Mouse (Mus musculus) gastrocnemius, postnatal 14 days (tissue): ENCODE results near the gene Cdh10. TPM values are rescaled to one million over a fixed set of nuclear protein-coding genes. Genes with fewer than 3 reads are reported as not detected.

Experiments
- DNase-seq: peaks from one replicate; pipeline ENCODE4 v3.0.0; 2021; ENCODE audit warnings: mixed read lengths
- intact Hi-C: fragments of 180-260 bp; cut with DNase I; formaldehyde crosslinking; loops from one replicate; pipeline ENCODE4 v1.15.1; 2025; ENCODE audit warnings: low total_unique reads
- long read RNA-seq, 2 experiments: library from polyadenylated mRNA; stranded (forward); transcript quantifications; one replicate each; pipeline ENCODE4 v2.0.0; 2021
- total RNA-seq, 2 experiments: library from RNA; stranded (reverse); gene quantifications; 2 replicates each; pipeline ENCODE4 v1.2.3; 2021

The Cdh10 gene
- under 1 TPM in 1 of 2 experiments, not detected in 1; 0.18 TPM for total RNA-seq
- long read RNA-seq, experiment 1 = 0 reads
- long read RNA-seq, experiment 2, partial matches to known transcripts = 0 of 1 reads
- long read RNA-seq, experiment 2, other reads (novel, unspliced or antisense) = 1 of 1 reads

DNA sequence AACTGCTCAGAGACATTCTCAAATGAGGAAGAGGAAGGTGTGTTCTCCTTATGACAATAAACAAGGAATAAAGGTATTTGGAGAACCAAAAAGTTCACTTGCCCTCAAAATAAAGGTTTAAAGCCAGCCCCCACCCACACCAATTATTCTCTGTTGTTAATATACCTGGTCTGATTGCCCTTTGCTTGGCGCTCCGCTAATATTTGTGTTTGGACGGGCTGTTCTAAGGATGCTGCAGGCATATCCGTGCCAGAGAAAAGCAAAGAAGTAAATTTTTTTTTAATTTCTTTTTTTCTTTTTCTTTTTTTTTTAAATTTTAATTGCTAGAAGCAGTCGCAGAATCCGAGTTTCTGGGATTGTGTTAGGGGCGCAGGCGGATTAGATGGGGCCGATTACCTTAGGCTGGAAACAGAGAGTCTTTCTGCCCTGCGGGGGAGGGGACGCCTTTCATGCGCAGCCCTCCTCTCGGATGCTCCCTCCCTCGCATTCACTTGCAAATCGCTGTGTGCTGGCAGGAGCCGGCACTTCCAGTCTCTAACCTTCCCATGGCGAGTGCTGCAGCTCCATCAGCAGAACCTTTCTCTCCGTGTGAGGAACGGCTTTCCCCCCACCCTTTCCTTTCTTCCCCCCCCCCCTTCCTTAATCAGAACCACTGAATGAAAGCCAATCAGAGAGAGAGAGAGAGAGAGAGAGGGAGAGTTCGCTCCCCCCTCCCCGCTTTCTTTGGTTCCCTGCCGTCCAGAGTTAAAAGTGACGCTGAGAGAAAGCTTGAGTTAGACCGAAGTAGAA, at the start of gene Cdh10:
Cdh10 (plus strand) TSS at position 763 of the 789 bp plus-strand sequence.
- DNase-seq = no peak
- intact Hi-C loops = no loop called here

DNA sequence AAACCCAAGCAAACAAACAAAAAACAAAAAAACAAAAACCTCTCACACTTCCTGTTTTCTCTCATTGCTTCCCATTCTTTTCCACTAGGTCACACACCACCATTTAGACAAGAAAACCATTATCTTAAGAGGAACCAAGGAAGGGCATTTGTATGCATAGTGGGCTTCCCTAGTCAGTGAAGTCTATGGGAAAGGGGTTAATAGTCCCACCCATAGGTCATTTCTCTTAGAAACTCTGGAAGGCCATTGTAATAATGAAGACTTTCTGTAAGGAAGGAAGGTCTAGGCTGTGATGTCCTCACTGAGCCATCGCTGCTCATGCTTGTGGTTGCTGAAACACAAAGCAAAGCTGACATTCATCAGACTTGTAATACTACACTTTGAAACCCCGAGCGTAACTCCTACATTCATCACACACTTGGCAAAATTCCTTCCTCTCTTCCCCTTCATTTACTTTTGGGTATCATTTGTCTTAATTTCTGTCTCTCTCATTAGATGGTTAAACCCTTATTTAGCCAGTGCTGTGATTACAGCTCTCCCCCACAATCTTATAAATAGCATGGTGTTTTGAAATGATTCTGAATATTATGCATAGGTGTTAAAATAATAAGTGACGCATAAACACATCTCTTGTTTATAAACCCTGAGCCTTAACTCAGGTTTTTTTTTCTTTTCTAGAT, 9.5 kb upstream of the Cdh10 start:
- intact Hi-C loops = no loop called here
- no peak for DNase-seq

DNA sequence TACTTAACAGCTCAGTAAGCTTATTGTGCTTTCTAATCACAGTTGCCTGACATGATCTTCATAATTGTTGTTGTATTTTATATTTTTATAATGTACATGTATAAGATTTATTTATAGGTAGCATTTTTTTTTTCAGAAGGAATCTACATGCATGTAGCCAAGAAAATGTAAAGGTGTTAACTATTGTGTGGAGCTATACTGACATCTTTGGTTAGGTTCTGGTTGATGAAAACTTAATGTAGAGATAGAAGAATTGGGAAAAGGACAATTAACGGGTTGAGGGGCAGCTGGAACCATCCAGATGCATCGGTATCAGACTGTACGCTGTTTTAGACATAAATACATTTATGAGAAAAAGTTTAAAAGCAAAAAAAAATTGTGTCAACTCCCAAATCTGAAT, 1.0 kb upstream of the Cdh10 start:
- no peak for DNase-seq
- intact Hi-C loops = no loop called here

DNA sequence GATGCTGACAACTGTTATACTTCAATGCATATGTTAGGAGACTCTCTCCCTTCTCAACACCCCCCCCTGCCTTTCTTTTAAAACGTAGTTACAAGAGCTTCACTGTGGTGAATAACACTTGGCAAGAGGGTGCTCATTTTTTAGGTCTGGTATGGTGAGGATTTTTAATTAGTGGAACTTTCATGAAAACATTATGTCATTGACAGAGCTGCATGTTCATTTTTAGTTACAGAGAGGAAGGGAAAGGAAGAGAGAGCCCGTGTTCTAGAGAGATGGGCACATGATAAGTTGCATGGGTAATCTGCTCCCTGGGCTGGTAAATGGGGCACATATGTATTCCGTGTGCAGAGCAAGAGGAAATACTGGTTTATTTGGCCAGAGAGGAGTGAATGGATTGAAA, 1.5 kb downstream of the Cdh10 start:
- intact Hi-C loops = loop anchor here (5.0 kb wide), 1 partner anchor 457 kb away; no protein-coding TSS in a partner anchor
- no peak for DNase-seq

DNA sequence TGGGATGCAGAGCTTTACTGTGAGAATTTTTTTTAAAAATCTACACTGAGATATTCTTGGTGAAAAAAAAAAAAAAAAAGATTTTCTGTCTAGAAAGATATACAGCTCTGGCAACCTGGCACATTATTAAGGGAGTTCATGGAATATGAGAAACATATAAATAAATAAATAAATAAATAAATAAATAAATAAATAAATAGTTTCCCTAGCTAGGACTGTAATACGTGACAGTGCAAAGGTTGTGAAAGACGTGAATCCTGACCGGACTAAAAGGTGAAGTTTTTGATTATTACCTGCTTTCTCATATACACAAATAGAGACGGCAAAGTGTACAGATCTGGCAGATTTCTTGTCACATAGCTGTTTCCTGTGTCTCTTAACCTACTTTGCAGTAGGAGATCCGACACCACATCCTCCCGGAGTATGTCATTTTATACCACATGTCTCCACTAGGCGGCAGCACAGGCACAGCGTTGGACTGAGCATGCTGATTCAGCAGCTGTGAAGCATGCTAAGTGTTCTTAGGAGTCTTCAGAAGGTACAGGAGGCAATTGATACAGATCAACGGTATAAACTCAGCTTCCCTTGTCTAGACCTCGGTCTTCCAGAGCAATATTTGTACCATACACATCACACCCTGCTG, 2.5 kb downstream of the Cdh10 start:
- intact Hi-C loops = loop anchor here (5.0 kb wide), 1 partner anchor 456 kb away; no protein-coding TSS in a partner anchor
- DNase-seq = peak; percentile 69

DNA sequence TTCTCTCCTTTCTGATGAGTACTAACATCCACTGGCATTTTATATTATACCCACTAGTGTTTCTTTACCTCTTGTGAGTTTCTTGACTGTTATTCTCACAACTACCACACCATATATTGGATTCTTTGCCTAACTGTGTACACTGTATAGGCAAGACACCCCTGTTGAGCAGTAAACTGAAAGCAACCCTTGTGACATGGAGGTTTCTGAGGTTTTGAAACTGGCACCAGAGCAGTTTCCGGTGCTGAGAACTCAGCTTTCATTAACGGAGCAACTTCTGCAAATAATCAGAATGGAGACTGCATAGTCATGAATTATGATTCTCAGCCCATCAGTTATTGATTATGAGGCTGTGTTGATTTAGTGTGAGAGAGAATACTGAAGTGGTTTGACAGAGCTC, 4.7 kb downstream of the Cdh10 start:
- no peak for DNase-seq
- intact Hi-C loops = loop anchor here (5.0 kb wide), 1 partner anchor 454 kb away; no protein-coding TSS in a partner anchor

DNA sequence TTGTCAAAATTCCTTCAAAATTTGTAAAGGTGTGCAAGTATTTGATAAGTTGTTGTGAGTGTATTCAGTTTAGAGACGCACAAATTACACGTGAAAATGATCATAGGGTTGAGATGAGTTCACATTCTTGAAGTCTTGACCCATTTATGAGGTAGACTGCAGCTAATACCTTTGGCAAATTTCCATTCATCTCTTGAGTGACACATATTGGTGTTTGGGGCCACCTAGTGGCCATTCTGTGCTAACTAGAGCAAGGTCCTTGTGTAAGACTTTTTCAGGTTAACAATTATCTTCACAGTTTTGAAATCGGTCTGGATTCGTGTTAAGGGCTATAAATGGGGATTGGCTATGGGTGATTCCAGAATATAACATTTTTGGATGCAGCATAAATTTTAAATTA, 13.5 kb downstream of the Cdh10 start:
- intact Hi-C loops = no loop called here
- DNase-seq = peak; percentile 6

DNA sequence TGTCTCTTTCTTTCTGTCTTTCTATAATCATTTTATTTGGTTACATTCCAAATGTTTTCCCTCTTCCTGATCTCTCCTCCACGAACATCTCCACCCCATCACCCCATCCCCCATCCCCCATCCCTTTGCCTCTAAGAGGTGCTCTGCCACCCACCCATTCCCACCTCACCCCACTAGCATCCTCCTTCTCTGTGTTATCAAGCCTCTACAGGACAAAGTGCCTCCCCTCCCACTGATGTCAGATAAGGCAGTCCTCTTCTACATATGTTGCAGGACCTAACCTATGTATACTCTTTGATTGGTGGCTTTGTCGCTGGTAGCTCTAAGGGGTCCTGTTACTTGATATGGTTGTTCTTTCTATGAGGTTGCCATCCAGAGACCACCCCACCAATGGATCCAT, 23.0 kb downstream of the Cdh10 start:
- DNase-seq = no peak
- intact Hi-C loops = no loop called here

DNA sequence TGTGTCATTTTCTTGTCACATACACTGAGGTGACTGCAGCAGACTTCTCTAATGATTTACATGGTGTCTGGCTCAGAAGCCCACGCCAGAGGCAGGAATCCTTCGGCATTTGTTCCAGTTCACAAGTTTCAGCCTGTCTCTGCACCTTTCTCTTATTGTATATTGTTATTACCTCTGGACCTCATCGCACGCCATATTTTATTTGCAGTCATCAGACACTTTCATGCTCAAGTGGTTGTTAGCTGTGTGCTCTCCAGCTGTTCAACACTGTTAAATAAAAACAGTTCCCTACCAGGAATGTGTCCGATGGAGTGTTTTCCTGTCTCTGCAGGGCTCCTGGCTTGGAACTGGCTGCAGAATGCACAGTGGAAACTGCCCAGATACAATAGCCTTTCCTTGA, 26.1 kb downstream of the Cdh10 start:
- DNase-seq = no peak
- intact Hi-C loops = no loop called here

DNA sequence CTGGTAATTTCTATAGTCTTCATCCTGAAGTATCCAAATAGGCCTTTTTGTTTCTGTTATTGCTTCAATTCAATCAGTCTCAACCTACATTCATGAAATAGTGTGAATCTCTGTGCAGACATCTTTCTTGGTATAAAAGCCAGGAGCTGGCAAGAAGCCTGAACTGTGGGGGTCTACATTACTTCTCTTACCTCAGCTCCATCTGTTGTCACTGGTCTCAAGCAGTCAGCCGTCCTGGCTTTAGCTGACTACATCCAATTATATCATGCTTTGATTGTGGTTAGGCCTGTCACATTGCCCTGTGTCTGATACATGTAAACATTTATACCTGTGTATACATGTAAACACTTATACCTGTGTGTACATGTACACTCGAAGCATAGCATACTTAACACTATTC, 31.8 kb downstream of the Cdh10 start:
- no peak for DNase-seq
- intact Hi-C loops = no loop called here

DNA sequence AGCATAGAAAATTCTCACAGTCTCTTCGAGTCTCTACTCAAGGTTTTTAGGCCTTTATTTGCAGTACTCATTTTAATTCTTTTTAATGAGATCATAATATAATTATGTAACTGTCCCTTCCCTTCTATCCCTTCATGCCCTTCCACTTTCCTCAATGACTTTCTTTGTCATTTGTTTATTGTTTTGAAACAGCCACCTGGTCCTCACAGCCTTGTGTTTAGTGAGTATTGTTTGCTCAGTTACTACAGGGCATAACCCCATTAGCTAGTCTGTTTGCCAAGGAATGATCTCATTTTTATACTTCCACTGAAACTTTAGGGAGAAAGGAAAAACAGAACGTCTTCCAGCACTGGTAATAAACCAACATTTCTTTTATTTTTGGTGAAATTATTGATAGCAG, 39.4 kb downstream of the Cdh10 start:
- intact Hi-C loops = no loop called here
- no peak for DNase-seq

DNA sequence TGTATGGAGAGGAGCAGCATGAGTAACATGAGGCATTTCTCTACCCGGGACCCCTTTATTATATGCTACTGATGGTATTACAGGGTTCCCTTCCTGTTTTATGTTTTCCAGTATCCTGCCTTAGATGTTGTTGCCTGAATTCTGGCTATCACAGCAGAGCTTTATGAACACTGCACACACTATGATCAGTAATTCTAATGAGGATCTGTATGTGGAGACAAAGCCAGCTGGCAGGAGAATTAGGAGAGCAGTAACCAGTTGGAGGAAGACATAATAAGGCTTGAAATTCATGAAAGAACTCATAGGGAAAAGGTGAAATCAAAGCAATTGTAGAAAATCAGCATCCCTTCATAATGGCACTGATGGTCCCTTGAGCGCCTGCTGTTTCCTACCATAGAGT, 51.1 kb downstream of the Cdh10 start:
- intact Hi-C loops = no loop called here
- no peak for DNase-seq

DNA sequence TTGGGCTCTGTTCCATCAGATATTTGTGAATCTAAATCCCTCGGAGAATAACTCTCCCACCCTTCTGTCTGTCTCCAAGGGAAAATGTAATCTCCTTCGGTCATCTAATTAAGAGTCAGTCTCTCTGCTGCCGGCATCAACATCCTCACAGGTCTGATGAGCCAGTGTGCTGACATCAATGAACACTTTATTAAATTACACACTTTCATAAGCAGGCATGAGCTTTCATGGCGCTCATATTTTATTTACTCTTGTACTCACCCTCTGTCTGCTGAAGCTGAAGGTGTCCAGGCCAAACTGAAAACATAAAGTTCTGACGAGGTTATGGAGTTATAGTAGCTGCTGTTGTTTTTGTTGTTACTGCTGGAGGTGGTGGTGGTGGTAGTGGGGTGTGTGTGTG, 62.7 kb downstream of the Cdh10 start:
- intact Hi-C loops = no loop called here
- no peak for DNase-seq

DNA sequence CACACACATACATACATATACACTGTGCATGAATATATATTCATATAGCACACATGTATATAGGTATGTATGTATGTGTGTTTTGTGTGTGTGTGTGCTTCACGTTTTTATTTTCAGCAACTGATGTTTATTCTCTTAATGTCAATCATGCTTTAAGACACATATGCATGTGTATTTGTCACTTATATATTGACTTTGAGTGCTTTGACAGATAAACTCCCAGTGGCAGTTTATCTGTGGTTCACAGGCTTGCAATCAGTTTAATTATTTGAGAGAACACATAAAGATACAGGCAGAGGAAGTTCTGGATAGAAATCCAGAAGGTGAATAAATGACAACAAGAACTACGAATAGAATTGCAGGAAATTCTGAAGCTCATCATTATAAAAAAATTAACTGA, 67.9 kb downstream of the Cdh10 start:
- intact Hi-C loops = no loop called here
- DNase-seq = no peak

DNA sequence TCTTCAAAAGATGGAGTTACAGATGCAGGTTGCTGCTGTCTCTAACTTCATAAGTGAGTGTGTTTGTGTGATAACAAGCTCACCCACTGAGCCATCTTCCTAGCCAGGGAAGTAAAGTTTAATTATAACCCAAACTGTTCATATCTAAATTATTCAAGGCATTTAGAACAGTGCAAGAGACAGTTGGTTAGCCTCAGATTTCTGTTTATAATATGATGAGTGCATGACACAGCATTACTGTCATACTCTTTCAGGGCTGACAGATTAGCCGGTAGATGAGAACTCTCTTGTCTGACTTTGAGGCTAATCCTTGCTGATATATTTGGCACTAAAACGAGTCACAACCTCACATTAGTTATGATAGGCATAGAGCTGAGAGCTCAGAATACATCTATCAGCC, 70.2 kb downstream of the Cdh10 start:
- intact Hi-C loops = no loop called here
- no peak for DNase-seq

DNA sequence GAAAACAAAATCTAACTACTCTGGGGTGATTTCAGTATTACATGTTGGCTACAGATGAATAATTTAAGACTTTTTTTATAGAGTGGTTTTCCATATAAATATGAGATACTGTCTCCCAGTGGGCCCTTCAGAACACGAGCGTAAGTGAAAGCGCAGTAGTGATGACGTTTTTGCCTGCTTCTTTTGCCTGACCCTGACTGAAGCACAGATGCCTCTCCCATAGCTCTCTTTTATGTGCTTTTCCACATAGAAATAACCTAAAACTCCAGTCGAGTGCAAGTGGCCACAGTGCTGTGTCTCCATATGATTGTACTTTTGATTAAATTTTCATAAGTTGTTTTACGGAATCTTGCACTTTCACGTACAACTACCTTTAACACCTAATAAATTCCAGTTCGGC, 71.6 kb downstream of the Cdh10 start:
- intact Hi-C loops = no loop called here
- no peak for DNase-seq

DNA sequence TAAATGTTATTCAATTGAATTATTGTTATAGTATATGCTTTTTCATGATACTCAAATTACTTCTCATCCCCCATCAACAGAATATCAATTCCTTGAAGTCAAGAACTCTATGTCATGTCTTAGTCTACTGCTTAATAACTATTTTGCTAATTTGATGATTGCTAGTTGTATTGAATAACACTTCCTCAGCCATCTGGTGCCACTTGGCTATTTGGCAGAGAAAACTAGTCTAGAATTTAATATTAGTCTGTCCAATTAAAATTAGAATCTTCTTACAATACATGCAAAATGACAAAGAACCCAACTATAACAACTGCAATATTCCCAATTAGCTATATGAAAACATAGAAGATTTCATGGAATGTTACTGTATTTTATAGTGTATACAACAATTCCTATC, 82.0 kb downstream of the Cdh10 start:
- intact Hi-C loops = no loop called here
- DNase-seq = no peak

DNA sequence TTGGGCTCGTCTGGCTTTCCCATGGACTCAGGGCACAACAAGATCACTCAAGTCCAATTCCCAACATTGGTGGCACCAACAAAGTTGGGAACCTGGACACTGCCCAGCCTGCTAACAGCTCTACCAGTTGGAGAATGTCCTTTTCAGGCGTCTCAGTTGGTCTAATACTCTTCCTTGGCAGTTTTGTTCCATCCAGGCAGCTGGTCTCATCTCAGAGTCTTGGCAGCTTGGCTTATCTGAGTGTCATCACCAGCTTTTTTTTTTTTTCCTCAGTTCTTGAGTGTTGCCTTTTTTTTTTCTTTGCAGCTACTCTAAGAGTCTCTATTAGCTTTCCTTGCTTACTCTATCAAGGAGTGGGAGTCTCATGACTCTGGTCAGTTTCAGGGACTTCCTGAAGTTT, 85.4 kb downstream of the Cdh10 start:
- no peak for DNase-seq
- intact Hi-C loops = no loop called here

DNA sequence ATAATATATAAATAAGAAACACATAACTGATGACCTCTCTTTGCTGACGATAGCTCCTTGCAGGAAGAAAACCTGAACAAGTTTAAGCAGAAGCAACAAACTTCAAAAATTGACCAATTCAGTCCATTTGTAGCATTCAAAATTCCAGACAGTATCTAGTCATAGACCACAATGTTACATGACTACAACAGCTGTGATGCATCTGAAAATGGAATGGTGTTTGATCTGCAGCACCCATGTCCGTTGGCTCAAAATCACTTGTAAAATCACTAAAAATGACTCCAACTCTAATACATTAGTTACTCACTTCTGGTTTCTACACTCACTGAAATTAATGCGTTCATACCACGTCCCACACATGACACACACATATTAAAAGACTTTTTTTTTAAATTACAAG, 91.9 kb downstream of the Cdh10 start:
- DNase-seq = no peak
- intact Hi-C loops = no loop called here

DNA sequence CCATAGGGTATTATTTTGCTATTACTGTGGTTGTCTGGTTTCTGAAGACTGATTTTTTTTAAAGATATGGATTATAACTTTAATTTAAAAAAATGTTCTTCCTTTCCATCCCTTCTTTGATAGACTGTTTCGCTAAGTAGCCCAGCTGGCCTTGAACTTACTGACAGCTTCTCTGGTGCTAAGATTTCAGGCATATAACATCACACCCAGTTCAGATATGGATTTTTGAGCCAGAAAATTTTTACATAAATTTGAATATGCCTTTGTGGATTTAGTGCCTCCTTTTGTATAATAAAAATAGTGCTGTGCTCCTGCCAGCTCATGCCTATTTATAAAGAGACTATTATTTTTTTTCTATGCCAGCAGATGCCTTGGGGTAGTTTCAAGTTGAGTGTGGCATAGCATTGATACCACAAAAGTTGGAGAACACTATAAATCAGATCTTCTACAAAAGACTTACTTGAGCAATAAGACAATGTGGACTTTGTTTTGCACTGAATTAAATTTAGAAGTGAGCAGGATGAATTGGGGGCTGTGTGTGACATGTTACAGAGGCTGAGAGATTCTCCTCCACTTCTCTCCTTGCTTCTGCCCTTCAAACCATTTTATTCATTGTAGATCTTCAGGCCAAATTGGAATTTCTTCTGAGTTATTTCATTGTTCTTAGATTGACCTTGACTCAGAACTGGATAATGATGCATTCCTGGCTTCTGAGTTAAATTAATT, 106.8 kb downstream of the Cdh10 start:
- no peak for DNase-seq
- intact Hi-C loops = no loop called here
